Mouse (Mus musculus): ENCODE results near the gene Icosl. TPM values are rescaled to one million over a fixed set of nuclear protein-coding genes. Genes with fewer than 3 reads are reported as not detected.

Gene Icosl
- polyA plus RNA-seq, 1 experiment, result 0.01 TPM

GRCm38 (mm10) chr10:78042697-78043405, 26.3 kb upstream of the Icosl start:
- Histone ChIP-seq H3K27me3 (ENCODE audit: control insufficient read depth) (peaks cover 13% of the 10 kb centered on the region), H3K4me3 (replicated peaks) (no peak overlapping the region), H3K36me3 (ENCODE audit: control insufficient read depth) (no peaks in the 10 kb centered on the region), H3K4me1 (ENCODE audit: control insufficient read depth) (peaks cover 2% of the 10 kb centered on the region), H3K9me3 (ENCODE audit: control insufficient read depth, low read length) (no peaks in the 10 kb centered on the region)
- TF ChIP-seq GATA1 (IDR thresholded peaks at IDR 0.05; ENCODE audit: low read length) (no peak), TAL1 (IDR thresholded peaks at IDR 0.05; ENCODE audit: low read length) (no peak)

GRCm38 (mm10) chr10:78043406-78043836, 25.7 kb upstream of the Icosl start, which contains the start of gene Aire:
Gene Aire, minus strand, starts transcription at chr10:78043610.
- peaks cover 2% of the 10 kb centered on the region for H3K4me1 ChIP-seq (ENCODE audit: control insufficient read depth)
- H3K4me3 ChIP-seq (replicated peaks), result no peak within 1 kb of the TSS
- no peak for TF ChIP-seq GATA1 (IDR thresholded peaks at IDR 0.05; ENCODE audit: low read length)
- TF ChIP-seq TAL1 (IDR thresholded peaks at IDR 0.05; ENCODE audit: low read length), result no peak
- peaks cover 13% of the 10 kb centered on the region for H3K27me3 ChIP-seq (ENCODE audit: control insufficient read depth)
- no peaks in the 10 kb centered on the region for H3K36me3 ChIP-seq (ENCODE audit: control insufficient read depth)
- H3K9me3 ChIP-seq (ENCODE audit: control insufficient read depth, low read length), result no peaks in the 10 kb centered on the region

DNA sequence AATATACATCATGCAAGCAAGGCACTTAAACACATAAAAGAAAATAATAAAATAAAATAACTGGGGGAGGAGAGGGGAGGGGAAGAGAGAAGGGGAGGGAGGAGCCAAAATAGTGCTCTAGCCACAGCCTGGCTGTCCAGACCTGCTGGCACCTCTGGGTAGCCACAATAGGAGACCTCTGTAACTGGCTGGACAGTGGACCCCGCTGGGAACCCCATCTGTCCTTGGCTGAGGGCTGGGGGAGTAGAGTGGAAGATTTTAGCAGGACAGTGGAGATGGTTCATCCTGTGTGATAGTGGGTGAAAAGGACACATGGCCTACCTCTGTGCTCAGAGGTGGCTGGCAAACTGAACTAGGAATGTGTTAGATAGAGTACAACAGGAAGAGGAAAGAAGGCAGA, 24.6 kb upstream of the Icosl start:
- Histone ChIP-seq H3K4me1 (ENCODE audit: control insufficient read depth) (peaks cover 2% of the 10 kb centered on the region), H3K4me3 (replicated peaks) (no peak overlapping the region), H3K27me3 (ENCODE audit: control insufficient read depth) (peaks cover 13% of the 10 kb centered on the region), H3K36me3 (ENCODE audit: control insufficient read depth) (no peaks in the 10 kb centered on the region), H3K9me3 (ENCODE audit: control insufficient read depth, low read length) (no peaks in the 10 kb centered on the region)
- no peak for TF ChIP-seq TAL1 (IDR thresholded peaks at IDR 0.05; ENCODE audit: low read length)
- no peak for TF ChIP-seq GATA1 (IDR thresholded peaks at IDR 0.05; ENCODE audit: low read length)

DNA sequence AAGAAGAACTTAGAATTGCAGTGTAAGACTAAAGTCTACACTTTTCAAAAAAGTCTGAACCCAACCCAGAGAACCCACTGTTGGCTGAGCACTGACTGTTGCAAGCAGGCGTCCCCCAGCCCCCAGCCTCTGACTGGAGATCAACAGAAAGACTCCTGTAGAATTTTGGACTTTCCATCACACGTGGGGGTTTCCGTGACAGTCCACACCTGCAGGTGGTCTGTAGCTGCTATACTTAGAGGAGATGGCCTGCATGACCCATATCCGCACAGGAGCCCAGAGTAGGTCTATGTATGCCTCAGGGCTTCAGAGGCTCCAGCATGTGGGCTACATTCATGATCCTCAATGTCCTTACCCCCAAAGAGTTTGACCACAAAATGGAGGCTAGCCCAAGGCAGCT, 22.7 kb upstream of the Icosl start:
- Histone ChIP-seq H3K36me3 (ENCODE audit: control insufficient read depth) (no peaks in the 10 kb centered on the region), H3K4me1 (ENCODE audit: control insufficient read depth) (peaks cover 2% of the 10 kb centered on the region), H3K9me3 (ENCODE audit: control insufficient read depth, low read length) (no peaks in the 10 kb centered on the region), H3K4me3 (replicated peaks) (no peak overlapping the region), H3K27me3 (ENCODE audit: control insufficient read depth) (peaks cover 13% of the 10 kb centered on the region)
- TF ChIP-seq GATA1 (IDR thresholded peaks at IDR 0.05; ENCODE audit: low read length), result no peak
- TF ChIP-seq TAL1 (IDR thresholded peaks at IDR 0.05; ENCODE audit: low read length), result no peak

- Histone ChIP-seq H3K36me3 (ENCODE audit: control insufficient read depth) (no peaks in the 10 kb centered on the region), H3K4me1 (ENCODE audit: control insufficient read depth) (peaks cover 2% of the 10 kb centered on the region), H3K27me3 (ENCODE audit: control insufficient read depth) (peaks cover 7% of the 10 kb centered on the region), H3K9me3 (ENCODE audit: control insufficient read depth, low read length) (no peaks in the 10 kb centered on the region), H3K4me3 (replicated peaks) (no peak overlapping the region)
- TF ChIP-seq GATA1 (IDR thresholded peaks at IDR 0.05; ENCODE audit: low read length) (no peak), TAL1 (IDR thresholded peaks at IDR 0.05; ENCODE audit: low read length) (no peak)
These were observed 20.9 kb upstream of the Icosl start for GRCm38 (mm10) chr10:78048061-78048730.

- H3K4me3 ChIP-seq (replicated peaks), result no peak overlapping the region
- H3K36me3 ChIP-seq (ENCODE audit: control insufficient read depth), result no peaks in the 10 kb centered on the region
- H3K27me3 ChIP-seq (ENCODE audit: control insufficient read depth), result no peaks in the 10 kb centered on the region
- no peak for TF ChIP-seq TAL1 (IDR thresholded peaks at IDR 0.05; ENCODE audit: low read length)
- TF ChIP-seq GATA1 (IDR thresholded peaks at IDR 0.05; ENCODE audit: low read length), result no peak
- H3K4me1 ChIP-seq (ENCODE audit: control insufficient read depth), result no peaks in the 10 kb centered on the region; the same call in 1 of the 2 replicates
- H3K9me3 ChIP-seq (ENCODE audit: control insufficient read depth, low read length), result no peaks in the 10 kb centered on the region
These were observed 19.5 kb upstream of the Icosl start for GRCm38 (mm10) chr10:78049519-78050035.

- Histone ChIP-seq H3K4me1 (ENCODE audit: control insufficient read depth) (peaks cover 6% of the 10 kb centered on the region), H3K27me3 (ENCODE audit: control insufficient read depth) (no peaks in the 10 kb centered on the region), H3K4me3 (replicated peaks) (no peak overlapping the region), H3K36me3 (ENCODE audit: control insufficient read depth) (no peaks in the 10 kb centered on the region), H3K9me3 (ENCODE audit: control insufficient read depth, low read length) (no peaks in the 10 kb centered on the region)
- TF ChIP-seq TAL1 (IDR thresholded peaks at IDR 0.05; ENCODE audit: low read length), result no peak
- TF ChIP-seq GATA1 (IDR thresholded peaks at IDR 0.05; ENCODE audit: low read length), result no peak
These were observed 14.2 kb upstream of the Icosl start for GRCm38 (mm10) chr10:78054633-78055565.

- no peaks in the 10 kb centered on the region for H3K27me3 ChIP-seq (ENCODE audit: control insufficient read depth)
- H3K4me1 ChIP-seq (ENCODE audit: control insufficient read depth), result peaks cover 6% of the 10 kb centered on the region
- H3K36me3 ChIP-seq (ENCODE audit: control insufficient read depth), result no peaks in the 10 kb centered on the region
- TF ChIP-seq TAL1 (IDR thresholded peaks at IDR 0.05; ENCODE audit: low read length) (no peak), GATA1 (IDR thresholded peaks at IDR 0.05; ENCODE audit: low read length) (no peak)
- no peaks in the 10 kb centered on the region for H3K9me3 ChIP-seq (ENCODE audit: control insufficient read depth, low read length)
- H3K4me3 ChIP-seq (replicated peaks), result no peak overlapping the region
These were observed 12.0 kb upstream of the Icosl start for GRCm38 (mm10) chr10:78057056-78057455.

All from erythroblast, embryonic 14.5 days (primary cell).